Mouse (Mus musculus) thymus, adult 18-20 months (tissue): Measurements from ENCODE around the gene Bicc1.

Experiments
- DNase-seq, 2 experiments: peaks; one replicate each; pipeline ENCODE4 v3.0.0; 2022; ENCODE audit warnings: mixed read lengths in 2 of 2

Gene Bicc1

DNA sequence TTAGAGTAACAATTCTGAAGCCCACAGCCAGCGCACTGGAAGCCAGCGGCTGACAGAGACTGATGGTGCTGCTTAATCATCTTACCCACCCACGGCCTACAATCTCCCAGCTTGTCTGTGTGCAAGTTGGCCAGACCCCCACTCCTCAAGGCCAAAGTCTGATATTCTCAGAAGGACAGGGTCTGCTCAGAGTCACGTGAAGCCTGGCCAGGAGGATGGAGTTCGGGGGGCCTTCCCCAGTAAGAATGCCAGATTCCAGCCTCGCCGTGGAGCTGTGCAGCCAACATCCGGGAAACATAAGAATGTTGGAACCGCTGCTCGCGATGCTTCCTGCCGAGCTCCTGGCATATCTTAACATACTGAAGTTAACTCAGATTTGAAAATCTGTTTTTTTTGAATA, 219.7 kb downstream of the Bicc1 start:
- no peak for DNase-seq

GRCm38 (mm10) chr10:70937450-70937849, 222.1 kb downstream of the Bicc1 start:
- DNase-seq, result no peak

DNA sequence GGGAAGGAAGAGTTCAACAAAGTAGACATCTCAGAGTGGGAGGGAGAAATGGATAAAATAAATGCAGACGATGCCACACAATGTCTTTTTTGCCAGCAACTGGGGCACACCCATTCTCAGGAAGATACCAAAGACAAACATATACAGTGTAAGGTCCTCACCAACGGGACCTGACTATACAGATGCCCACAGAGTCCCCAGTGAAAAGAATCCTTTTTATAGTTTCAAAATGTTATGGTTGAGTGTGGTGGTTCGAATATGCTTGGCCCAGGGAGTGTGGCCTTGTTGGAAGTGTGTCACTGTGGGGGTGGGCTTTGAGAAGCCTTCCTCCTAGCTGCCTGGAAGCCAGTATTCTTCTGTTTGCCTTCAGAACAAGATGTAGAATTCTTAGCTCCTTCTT, 223.5 kb downstream of the Bicc1 start:
- no peak for DNase-seq

DNA sequence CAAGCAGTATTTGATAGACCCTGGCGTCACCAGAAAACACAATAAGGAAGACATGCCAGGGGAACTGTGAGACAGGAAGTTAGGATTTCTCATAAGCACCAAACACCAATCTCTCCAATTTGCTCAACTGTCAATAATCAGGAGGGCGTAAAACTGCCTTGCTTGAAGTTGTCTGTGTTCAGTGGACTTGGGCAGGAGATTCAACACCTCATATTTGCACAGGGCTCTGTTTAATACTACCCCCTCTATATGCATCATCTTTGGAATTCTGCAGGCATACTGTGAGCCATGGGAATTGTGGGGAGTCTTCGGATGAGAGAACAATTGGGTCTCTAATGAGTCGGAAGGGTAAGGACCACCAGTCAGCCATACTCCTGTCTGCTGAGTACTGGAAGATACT, 233.4 kb downstream of the Bicc1 start:
- no peak for DNase-seq

- no peak for DNase-seq
Observed at GRCm38 (mm10) chr10:70924348-70924747, 235.2 kb downstream of the Bicc1 start.

- DNase-seq, result no peak
Observed at GRCm38 (mm10) chr10:70923936-70924335, 235.6 kb downstream of the Bicc1 start.

GRCm38 (mm10) chr10:70921481-70921880, 238.0 kb downstream of the Bicc1 start:
- no peak for DNase-seq

- no peak for DNase-seq
Observed at GRCm38 (mm10) chr10:70919851-70920250, 239.6 kb downstream of the Bicc1 start.

DNA sequence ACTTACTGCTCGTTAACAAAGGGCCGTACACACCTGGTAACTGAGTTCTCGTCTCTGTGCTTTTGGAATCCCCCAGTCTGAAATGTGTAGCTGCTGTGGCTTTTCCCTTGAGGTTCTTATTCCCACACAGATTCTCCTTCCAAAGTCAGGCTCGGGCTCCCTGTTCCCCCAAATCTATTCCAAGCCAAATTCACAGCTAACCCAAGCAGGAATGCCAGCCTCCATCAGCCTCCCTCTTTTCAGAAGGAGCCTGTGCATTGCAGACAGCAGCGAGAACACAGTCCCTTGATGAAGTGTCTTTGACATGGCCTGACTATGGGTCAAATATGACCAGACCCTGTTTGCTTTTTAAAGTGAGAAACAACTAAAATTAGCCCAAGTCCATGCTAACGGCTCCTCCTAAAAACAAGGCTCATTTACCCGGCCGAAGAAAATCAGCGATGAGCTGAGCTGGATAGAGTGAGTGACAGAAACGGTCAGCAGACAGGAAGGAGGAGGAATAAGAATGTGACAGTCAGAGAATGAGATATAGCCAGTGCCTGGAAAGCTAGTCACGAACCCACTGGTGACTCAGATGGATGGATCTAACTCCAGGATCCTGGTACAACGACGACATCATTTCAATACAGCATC, 240.4 kb downstream of the Bicc1 start:
- DNase-seq, result no peak

DNA sequence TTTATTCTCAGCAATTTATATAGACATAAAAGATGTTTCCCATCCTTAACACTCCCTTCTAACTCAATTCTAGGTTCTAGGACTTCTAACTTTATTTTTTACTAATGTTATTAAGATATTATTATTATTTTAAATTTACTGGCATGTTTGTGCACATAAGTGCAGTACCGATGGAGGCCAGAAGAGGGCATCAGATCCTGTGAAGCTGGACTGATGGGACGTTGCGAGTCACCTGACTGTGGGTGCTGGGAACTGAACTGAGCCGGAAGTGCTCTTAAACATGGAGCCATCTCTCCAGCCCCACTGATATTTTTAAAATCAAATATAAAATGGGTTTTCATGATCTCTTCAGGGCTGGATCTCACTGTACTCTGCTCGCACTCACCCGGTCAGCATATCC, 242.8 kb downstream of the Bicc1 start:
- no peak for DNase-seq

DNA sequence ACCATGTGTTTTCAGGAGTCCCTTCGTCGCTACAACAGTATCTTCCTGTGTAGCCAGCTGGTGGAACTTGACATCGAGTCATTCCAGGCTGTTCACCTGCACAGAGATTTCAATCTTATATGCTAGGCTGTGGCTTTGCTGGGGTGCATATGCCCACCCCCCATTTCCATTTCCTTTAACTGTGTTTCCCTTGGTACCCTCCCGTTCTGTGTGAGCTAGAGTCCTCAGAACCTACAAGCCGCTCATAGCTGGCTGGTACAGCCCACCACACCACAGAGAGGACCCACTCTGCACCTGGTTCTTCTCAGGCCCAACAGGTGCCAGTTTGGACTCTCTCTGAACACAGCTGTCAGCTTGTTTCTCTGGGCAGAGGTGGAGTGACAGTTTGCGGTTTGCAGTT, 244.4 kb downstream of the Bicc1 start:
- DNase-seq, result peak in 1 of 2 experiments; percentile 7

DNA sequence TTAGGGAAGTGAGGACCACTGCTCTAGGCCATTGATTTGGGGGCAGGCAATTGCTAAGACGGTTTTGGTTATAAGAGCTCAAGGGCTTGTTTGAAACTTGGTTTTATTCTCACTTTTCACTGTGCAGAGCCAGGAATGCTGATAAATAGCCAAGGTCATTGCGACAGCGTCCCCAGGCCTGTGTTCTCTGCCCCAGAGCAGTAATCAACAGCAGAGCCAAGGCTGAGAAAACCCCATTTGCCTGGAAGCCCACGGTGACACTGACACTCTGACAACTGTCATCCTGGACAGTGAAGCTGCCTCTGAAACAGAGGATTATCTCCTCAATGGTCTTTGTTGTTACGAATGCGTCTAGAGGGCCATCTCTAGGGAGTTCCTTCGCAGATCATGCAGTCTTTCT, 255.6 kb downstream of the Bicc1 start:
- no peak for DNase-seq

DNA sequence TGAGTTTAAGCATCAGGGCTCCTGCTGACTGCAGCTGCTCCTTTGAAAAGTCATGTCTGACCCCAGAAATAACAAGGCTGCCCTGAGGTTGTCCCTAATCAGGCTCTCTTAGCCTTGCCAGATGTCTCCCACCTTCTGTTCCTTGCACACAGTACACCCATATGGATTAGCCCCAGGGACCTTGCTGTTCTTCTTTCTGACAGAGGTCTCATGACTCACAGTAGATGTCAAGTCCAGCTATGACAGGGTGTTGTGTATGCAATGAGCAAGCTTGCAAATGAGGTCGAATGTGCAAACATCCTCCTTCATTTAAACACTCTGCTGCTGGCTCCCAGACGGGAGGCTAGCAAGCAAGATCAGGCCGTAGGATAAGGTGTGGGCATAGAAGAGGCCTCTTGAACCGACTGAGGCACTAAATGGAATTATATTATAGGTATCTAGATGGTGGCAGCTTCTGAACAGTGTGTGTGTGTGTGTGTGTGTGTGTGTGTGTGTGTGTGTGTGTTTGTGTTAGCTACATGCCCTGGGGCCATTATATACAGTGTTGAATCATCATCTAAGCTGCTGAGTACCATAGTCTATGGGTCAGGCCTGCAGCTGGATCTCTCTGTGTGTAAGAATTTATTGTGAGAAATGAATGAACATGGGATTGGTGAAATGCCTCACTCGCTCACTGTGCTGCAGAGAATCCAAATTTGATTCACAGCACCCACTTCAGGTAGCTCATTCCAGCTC, 256.6 kb downstream of the Bicc1 start:
- DNase-seq, result no peak

GRCm38 (mm10) chr10:70901193-70901875, 258.2 kb downstream of the Bicc1 start:
- no peak for DNase-seq

GRCm38 (mm10) chr10:70895891-70896290, 263.6 kb downstream of the Bicc1 start:
- no peak for DNase-seq

DNA sequence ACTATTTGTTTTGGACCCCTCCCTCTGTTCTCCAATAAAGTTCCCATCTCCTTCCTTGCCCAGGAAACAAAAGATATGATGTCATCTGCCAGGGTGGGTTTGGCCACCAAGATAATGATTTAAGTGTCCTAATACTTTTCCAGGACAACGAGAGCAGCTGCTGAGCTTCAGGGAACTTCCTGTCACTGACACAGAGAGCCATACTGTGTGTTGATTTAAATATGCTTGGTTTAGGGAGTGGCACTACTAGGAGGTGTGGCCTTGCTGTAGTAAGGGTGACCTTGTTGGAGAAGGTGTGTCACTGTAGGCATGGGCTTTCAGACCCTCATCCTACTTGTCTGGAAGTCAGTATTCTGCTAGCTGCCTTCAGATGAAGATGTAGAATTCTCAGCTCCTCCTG, 281.5 kb downstream of the Bicc1 start:
- DNase-seq, result no peak

GRCm38 (mm10) chr10:70877631-70878030, 281.9 kb downstream of the Bicc1 start:
- DNase-seq, result no peak

DNA sequence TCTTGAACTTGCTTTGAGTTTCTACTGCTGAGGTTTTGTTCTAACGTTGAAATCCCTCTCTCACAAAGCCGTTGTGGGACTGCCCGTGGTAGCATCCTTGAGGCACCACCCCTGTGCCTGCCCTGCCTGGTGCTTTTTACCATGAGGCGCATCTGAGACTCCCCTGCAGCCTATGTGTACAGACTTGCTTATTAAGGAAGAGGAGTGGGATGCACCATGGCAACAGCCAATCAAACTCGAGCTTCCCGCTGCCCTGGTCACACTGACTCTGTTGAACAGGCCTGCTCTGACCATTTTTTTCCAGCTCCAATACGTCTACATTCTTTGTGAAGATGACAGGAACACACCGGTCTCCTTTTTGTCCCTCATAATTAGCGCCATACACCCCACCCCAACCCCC, 283.0 kb downstream of the Bicc1 start:
- DNase-seq, result no peak

GRCm38 (mm10) chr10:70876119-70876518, 283.4 kb downstream of the Bicc1 start:
- no peak for DNase-seq

DNA sequence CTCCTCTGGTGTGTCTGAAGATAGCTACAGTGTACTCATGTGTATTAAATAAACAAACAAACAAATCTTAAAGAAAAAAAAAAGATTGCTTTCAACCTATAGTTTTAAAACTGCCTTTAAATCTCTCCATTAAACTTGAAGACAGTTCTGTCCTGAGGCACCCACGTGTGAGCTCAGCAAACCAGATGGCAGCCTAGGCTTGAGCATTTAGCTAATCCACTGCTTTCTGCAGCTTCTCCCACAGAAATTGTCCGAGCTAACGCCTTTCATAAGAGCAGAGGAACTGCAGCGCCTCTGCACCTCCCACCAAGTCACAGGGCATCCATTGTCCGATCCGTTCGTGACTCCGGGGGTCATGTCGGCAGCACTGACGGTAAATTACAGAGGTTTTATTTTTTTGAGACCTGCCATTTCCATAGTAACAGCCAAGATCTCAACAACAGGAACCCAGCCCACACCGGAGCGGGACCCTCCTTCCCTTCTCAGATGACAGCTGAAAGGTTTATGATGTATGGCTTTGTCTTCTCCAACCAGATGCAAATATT, 284.4 kb downstream of the Bicc1 start:
- DNase-seq, result no peak
